ENCODE assay signal across 25 mouse cellular contexts in the genomic region with DNA sequence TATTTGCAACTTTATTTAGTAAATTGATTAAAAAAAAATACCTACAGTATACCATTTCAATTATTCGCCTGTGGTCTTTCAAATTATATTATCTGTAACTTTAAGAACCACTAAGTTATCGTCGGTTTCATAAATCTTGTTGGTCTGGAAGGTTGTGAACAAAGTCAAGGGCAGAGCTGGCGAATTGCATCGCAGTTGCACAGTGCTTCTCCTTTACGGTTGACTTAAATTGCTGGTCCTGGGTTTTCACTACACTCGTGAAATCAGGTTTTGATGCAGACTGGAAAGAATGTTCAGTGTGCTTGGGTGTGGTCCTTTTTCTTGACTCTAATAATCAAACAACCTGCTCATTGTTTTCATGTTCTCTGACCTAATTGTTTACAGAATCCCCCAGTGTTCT.
DNase-seq lines count a peak whose midpoint lies in the region; ATAC-seq lines count a peak whose summit lies in the region.
"Had no signal": no experiment of that assay in that cellular context is flagged by ENCODE, and none has a peak within 500 bp of the region (broad histone marks: within the 10 kb centered on the region; RNA-seq: fewer than 3 reads in every experiment).

No protein-coding gene starts in this region.

- ATAC-seq in heart, embryonic 11.5 days (replicated peaks; ENCODE audit: insufficient number of reproducible peaks, low FRiP score, low TSS enrichment), result no peak
- ATAC-seq: CD4-positive, CD25-positive, alpha-beta regulatory T cell, adult 4 months; forebrain, embryonic 14.5 days; forebrain, postnatal 0 days; hindbrain, postnatal 0 days; inflammation-experienced regulatory T-cells, adult 6 months; intestine, embryonic 16.5 days had no signal

- DNase-seq in lung, postnatal 10 days, result peak; percentile 5
- DNase-seq in lung, postnatal 14 days, result no peak
- DNase-seq in adrenal gland, postnatal 10 days, result peak; percentile 28
- DNase-seq in adrenal gland, postnatal 36 days, result peak; percentile 22 to 42
- no peak for DNase-seq in right cerebral cortex, postnatal 4 days
- DNase-seq: cerebellum, adult 18-20 months; cerebellum, adult 9-10 months; cerebellum, postnatal 25 days; forebrain, postnatal 0 days; gastrocnemius, adult 2 months; gastrocnemius, postnatal 14 days; heart, adult 11 months; heart, postnatal 10 days; heart, postnatal 36 days had no signal

- H3K4me2 ChIP-seq in heart, embryonic 11.5 days, result no peak overlapping the region
- H3K4me2 ChIP-seq: embryonic facial prominence, embryonic 12.5 days; embryonic facial prominence, embryonic 15.5 days; heart, embryonic 12.5 days; heart, embryonic 15.5 days; hindbrain, embryonic 14.5 days had no signal

- H3K36me3 ChIP-seq in heart, embryonic 11.5 days (ENCODE audit: control insufficient read depth, insufficient read depth, low read length), result no peaks in the 10 kb centered on the region
- H3K36me3 ChIP-seq: embryonic facial prominence, embryonic 12.5 days; embryonic facial prominence, embryonic 15.5 days; heart, embryonic 12.5 days; heart, embryonic 15.5 days had no signal

- WGBS in heart, embryonic 11.5 days (ENCODE audit: insufficient replicate concordance), result 83% methylated on average over 7 of the region's 7 CpGs

- no peak overlapping the region for H3K4me3 ChIP-seq in heart, embryonic 11.5 days (ENCODE audit: low read depth, low read length)
- H3K4me3 ChIP-seq: embryonic facial prominence, embryonic 12.5 days; embryonic facial prominence, embryonic 15.5 days; gastrocnemius, adult 2 months; heart, embryonic 12.5 days; heart, embryonic 15.5 days had no signal

- H3K27ac ChIP-seq in heart, embryonic 11.5 days (ENCODE audit: low read depth, low read length), result no peak overlapping the region
- H3K27ac ChIP-seq: embryonic facial prominence, embryonic 12.5 days; embryonic facial prominence, embryonic 15.5 days; gastrocnemius, adult 2 months; heart, embryonic 15.5 days; hindbrain, embryonic 14.5 days; hindbrain, postnatal 0 days had no signal

- no peaks in the 10 kb centered on the region for H3K27me3 ChIP-seq in heart, embryonic 11.5 days (ENCODE audit: control insufficient read depth, insufficient read depth, low read length)
- H3K27me3 ChIP-seq: embryonic facial prominence, embryonic 12.5 days; embryonic facial prominence, embryonic 15.5 days; heart, embryonic 12.5 days; heart, embryonic 15.5 days had no signal

- no peak overlapping the region for H3K9ac ChIP-seq in heart, embryonic 11.5 days (ENCODE audit: low read depth, low read length)
- H3K9ac ChIP-seq: embryonic facial prominence, embryonic 12.5 days; embryonic facial prominence, embryonic 15.5 days; forebrain, postnatal 0 days; heart, embryonic 12.5 days; heart, embryonic 15.5 days; hindbrain, embryonic 14.5 days had no signal

- no peaks in the 10 kb centered on the region for H3K9me3 ChIP-seq in heart, embryonic 11.5 days (replicated peaks; ENCODE audit: control insufficient read depth, low read length)
- H3K9me3 ChIP-seq: embryonic facial prominence, embryonic 12.5 days; embryonic facial prominence, embryonic 15.5 days; heart, embryonic 12.5 days; heart, embryonic 15.5 days had no signal

- no peaks in the 10 kb centered on the region for H3K4me1 ChIP-seq in heart, embryonic 11.5 days (ENCODE audit: control insufficient read depth, insufficient read depth, low read length)
- H3K4me1 ChIP-seq: embryonic facial prominence, embryonic 12.5 days; embryonic facial prominence, embryonic 15.5 days; heart, embryonic 12.5 days; heart, embryonic 15.5 days had no signal

Comparison
In these comparisons a context has a peak if more than half of its experiments do, and no peak if none do; other contexts are left out.
1. DNase-seq: peak in lung, postnatal 10 days (single experiment), adrenal gland, postnatal 10 days (single experiment) and adrenal gland, postnatal 36 days (2 of 2); none in lung, postnatal 14 days (single experiment) and right cerebral cortex, postnatal 4 days (single experiment).